Mouse (Mus musculus): Measurements from ENCODE around the gene Dbx1. TPM values are rescaled to one million over a fixed set of nuclear protein-coding genes. Genes with fewer than 3 reads are reported as not detected.

The Dbx1 gene
- polyA plus RNA-seq, 1 experiment: not detected

DNA sequence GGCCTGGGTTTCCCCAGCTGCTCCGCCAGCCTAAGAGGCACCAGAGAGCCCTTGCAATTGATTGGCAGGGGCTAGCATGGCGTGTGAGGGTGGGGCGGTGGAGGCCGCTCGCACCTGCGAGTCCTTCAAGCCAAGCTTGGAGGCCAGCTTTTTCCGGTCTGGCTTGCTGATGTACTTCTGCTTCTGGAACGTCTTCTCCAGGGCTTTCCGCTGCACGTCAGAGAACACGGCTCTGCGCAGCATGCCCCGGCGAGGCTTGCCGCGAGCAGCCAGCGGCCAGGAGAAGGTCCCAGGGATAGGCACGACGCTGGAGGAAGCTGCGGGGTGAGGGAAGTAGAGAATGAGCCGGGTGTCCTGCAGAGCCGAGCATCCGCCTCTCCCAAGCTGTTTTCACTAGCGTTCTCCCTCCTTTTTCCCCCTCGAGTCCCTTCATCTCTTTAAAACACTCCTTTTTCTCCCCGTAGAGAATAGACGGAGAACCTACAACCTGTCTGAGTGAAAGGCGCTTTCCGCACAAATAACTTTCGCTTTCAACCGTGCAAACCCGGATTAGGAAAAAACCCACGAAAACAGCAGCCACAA is 3.2 kb downstream of the Dbx1 start:
- Histone ChIP-seq H3K4me3 (replicated peaks) (peak overlapping the region; percentile 91), H3K27me3 (replicated peaks) (peaks cover 89% of the 10 kb centered on the region), H3K4me1 (peaks cover 31% of the 10 kb centered on the region), H3K9me3 (peaks cover 31% of the 10 kb centered on the region), H3K36me3 (replicated peaks; ENCODE audit: low read length) (no peaks in the 10 kb centered on the region)
- TF ChIP-seq GATA1 (IDR thresholded peaks at IDR 0.05; ENCODE audit: borderline replicate concordance, low read length) (no peak), FLI1 (IDR thresholded peaks at IDR 0.05; ENCODE audit: low read length) (no peak)

DNA sequence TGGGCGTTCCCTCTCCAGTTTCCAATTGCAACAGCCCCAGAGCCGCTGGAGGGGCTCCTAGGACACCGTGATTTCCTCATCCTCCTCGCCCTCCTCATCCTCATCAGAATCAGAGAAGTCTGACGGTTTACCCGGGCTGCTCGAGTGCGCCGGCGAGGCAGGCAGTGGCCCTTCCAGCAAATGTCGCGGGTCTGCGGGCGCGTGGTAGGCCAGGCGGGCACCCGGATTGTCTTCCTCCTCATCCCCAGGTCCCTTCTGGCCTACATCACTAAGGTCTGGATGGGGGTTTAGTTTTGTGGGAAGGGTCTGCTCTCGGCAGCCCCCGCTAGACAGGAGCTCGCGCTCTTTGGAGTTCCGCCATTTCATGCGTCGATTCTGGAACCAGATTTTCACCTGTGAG is 4.3 kb downstream of the Dbx1 start:
- H3K36me3 ChIP-seq (replicated peaks; ENCODE audit: low read length): no peaks in the 10 kb centered on the region
- peaks cover 81% of the 10 kb centered on the region for H3K27me3 ChIP-seq (replicated peaks)
- H3K9me3 ChIP-seq: peaks cover 31% of the 10 kb centered on the region
- TF ChIP-seq FLI1 (IDR thresholded peaks at IDR 0.05; ENCODE audit: low read length) (no peak), GATA1 (IDR thresholded peaks at IDR 0.05; ENCODE audit: borderline replicate concordance, low read length) (no peak)
- H3K4me3 ChIP-seq (replicated peaks): no peak overlapping the region
- peaks cover 31% of the 10 kb centered on the region for H3K4me1 ChIP-seq

DNA sequence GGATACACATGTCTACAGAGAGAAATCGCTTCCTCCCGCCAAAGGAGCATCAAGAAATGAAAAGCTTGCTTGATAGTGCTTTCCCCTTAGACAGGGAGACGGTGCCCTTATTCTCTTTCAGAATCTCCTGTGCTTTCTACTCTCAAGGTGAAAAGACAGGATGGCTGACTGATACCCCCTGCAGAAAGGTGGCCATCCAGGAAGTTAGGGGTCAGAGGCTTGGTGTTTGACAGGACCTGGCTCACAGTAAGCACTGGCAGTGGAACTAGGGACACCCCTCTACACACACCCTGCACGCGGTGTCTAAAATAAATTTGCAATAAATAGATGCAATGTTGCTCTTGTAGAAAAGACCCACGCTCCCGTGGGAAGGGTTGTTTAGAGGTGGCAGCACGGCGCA is 4.8 kb downstream of the Dbx1 start:
- TF ChIP-seq GATA1 (IDR thresholded peaks at IDR 0.05; ENCODE audit: borderline replicate concordance, low read length): no peak
- no peak for TF ChIP-seq FLI1 (IDR thresholded peaks at IDR 0.05; ENCODE audit: low read length)
- Histone ChIP-seq H3K9me3 (peaks cover 30% of the 10 kb centered on the region), H3K4me1 (peaks cover 31% of the 10 kb centered on the region), H3K36me3 (replicated peaks; ENCODE audit: low read length) (no peaks in the 10 kb centered on the region), H3K27me3 (replicated peaks) (peaks cover 79% of the 10 kb centered on the region), H3K4me3 (replicated peaks) (no peak overlapping the region)

DNA sequence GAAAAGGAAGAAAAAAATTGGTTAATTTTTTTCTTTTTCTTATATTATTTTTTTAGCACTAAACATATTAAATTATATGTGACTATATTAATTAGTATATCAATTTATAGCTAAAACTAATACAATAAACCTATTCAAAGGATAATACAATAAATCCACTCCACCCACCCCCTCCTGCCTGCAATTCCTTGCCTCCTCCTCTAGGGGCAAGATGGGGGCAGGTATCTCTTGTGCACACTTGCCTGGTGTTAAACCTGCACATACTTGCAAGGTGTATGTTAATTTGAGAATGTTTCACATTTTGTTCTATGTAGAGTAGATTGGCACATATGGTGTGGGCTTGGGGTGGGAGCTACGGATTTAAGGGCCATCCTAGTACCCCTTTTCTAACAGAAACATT is 16.5 kb downstream of the Dbx1 start:
- no peaks in the 10 kb centered on the region for H3K36me3 ChIP-seq (replicated peaks; ENCODE audit: low read length)
- TF ChIP-seq GATA1 (IDR thresholded peaks at IDR 0.05; ENCODE audit: borderline replicate concordance, low read length) (no peak), FLI1 (IDR thresholded peaks at IDR 0.05; ENCODE audit: low read length) (no peak)
- peaks cover 16% of the 10 kb centered on the region for H3K9me3 ChIP-seq
- H3K4me1 ChIP-seq: no peaks in the 10 kb centered on the region; the same call in 1 of the 2 replicates
- no peak overlapping the region for H3K4me3 ChIP-seq (replicated peaks)
- H3K27me3 ChIP-seq (replicated peaks): peaks cover 21% of the 10 kb centered on the region

DNA sequence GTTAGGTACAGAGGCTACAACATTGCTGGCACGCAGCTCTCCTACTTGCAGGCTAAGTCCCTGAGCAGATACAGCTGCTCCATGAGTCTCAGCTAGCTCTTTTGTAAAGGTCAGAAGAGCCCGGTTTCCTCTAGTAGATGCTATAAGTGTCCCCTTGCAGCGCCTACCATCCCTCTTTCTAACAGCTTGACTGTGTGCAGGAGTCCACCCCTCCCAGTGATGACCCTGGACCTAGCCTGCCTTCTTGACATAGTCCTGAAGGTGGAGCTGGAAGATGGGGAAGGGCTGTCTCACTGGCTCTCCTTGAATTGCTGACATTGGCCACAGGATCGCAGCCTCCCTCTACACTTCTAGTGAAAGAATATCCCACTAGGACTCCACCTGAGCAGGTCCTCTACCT is 19.6 kb downstream of the Dbx1 start:
- Histone ChIP-seq H3K36me3 (replicated peaks; ENCODE audit: low read length) (no peaks in the 10 kb centered on the region), H3K9me3 (peaks cover 3% of the 10 kb centered on the region), H3K27me3 (replicated peaks) (peaks cover 15% of the 10 kb centered on the region), H3K4me1 (no peaks in the 10 kb centered on the region; the same call in 1 of the 2 replicates), H3K4me3 (replicated peaks) (no peak overlapping the region)
- no peak for TF ChIP-seq FLI1 (IDR thresholded peaks at IDR 0.05; ENCODE audit: low read length)
- TF ChIP-seq GATA1 (IDR thresholded peaks at IDR 0.05; ENCODE audit: borderline replicate concordance, low read length): no peak

DNA sequence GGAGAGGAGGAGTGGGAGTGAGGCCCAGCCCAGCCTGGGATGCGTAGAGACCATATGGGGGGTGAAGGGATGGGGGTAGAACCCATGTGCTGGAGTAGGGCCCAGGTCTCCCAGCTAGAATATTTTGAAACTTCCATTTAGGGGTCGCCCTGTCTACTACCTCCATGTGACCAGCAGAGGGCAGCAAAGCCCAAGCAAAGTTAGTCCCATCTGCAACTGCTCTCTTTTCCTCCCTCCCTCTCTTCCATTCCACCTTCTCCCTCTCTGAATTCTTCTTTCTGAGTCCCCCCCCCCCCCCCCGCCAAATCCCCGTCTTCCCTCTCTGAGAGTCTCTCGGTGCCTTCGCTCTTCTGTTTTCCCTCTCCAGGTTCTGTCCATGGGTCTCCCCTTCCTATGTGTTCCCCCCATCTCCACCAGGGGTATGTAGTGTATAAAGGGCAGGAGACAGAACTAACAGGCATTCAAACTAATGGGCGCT is 20.4 kb downstream of the Dbx1 start:
- TF ChIP-seq FLI1 (IDR thresholded peaks at IDR 0.05; ENCODE audit: low read length) (no peak), GATA1 (IDR thresholded peaks at IDR 0.05; ENCODE audit: borderline replicate concordance, low read length) (no peak)
- Histone ChIP-seq H3K4me1 (no peaks in the 10 kb centered on the region; the same call in 1 of the 2 replicates), H3K27me3 (replicated peaks) (peaks cover 15% of the 10 kb centered on the region), H3K4me3 (replicated peaks) (no peak overlapping the region), H3K36me3 (replicated peaks; ENCODE audit: low read length) (no peaks in the 10 kb centered on the region), H3K9me3 (peaks cover 2% of the 10 kb centered on the region; the same call in 1 of the 2 replicates)

DNA sequence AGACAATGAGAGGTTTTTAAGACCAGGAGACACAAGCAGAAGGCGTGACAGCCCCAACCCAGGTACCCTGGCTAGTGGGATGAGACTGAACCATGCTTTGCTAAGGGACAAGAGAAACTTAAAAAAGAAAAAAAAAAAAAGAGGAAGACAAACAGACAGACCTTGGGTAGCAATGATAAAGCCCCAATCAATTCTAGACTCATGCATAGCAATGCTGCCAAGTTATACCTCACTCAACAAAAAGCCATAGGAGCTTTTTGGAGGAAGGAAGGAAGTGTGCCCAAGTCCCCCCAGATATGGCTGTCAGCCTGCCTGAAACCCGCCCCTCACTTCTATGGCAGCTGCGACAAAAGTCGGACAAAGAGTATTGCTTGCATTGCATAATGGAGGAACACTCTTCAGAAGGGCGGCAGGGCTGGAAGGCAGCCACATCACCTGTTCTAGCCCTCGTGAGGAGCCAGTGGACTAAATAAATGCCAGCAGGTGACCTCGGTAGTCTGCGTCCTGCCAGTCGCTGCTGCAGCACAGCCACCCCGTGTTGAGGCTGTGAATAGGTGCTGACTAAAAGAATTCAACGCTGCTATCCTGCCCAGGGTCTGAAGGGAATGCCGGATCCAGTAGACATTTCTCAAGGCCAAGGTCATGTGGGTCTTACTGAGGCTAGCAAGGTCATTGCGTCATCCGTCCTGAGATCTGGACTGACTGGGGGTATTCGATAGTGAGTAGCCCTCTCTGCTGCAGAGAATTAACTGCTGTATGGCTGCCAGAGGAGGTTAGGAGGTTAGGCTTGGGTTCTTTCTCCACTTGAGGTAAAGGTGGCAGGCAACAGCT is 31.5 kb downstream of the Dbx1 start:
- H3K9me3 ChIP-seq: peaks cover 4% of the 10 kb centered on the region; the same call in 1 of the 2 replicates
- H3K27me3 ChIP-seq (replicated peaks): peaks cover 2% of the 10 kb centered on the region
- TF ChIP-seq FLI1 (IDR thresholded peaks at IDR 0.05; ENCODE audit: low read length): no peak
- TF ChIP-seq GATA1 (IDR thresholded peaks at IDR 0.05; ENCODE audit: borderline replicate concordance, low read length): no peak
- no peak overlapping the region for H3K4me3 ChIP-seq (replicated peaks)
- H3K36me3 ChIP-seq (replicated peaks; ENCODE audit: low read length): no peaks in the 10 kb centered on the region
- peaks cover 9% of the 10 kb centered on the region for H3K4me1 ChIP-seq

DNA sequence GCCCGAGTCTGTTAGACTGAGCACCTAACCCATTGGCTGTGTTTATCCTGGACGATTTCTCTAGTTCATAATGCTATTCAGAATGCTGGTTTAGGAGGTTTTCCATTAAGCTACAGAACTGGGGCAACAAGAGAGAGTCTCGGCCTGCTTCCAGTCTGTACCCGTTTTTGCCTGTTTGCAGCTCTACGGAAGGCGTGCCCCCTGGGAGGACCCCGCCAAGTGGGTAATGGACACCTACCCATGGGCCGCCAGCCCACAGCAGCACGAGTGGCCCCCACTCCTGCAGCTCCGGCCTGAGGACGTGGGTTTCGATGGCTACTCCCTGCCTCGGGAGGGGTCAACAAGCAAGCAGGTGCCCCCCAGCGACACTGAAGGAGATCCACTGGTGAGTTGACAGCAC is 32.4 kb downstream of the Dbx1 start:
- Histone ChIP-seq H3K4me1 (peaks cover 9% of the 10 kb centered on the region), H3K9me3 (peaks cover 4% of the 10 kb centered on the region; the same call in 1 of the 2 replicates), H3K4me3 (replicated peaks) (no peak overlapping the region), H3K27me3 (replicated peaks) (peaks cover 2% of the 10 kb centered on the region), H3K36me3 (replicated peaks; ENCODE audit: low read length) (no peaks in the 10 kb centered on the region)
- TF ChIP-seq FLI1 (IDR thresholded peaks at IDR 0.05; ENCODE audit: low read length) (no peak), GATA1 (IDR thresholded peaks at IDR 0.05; ENCODE audit: borderline replicate concordance, low read length) (no peak)

DNA sequence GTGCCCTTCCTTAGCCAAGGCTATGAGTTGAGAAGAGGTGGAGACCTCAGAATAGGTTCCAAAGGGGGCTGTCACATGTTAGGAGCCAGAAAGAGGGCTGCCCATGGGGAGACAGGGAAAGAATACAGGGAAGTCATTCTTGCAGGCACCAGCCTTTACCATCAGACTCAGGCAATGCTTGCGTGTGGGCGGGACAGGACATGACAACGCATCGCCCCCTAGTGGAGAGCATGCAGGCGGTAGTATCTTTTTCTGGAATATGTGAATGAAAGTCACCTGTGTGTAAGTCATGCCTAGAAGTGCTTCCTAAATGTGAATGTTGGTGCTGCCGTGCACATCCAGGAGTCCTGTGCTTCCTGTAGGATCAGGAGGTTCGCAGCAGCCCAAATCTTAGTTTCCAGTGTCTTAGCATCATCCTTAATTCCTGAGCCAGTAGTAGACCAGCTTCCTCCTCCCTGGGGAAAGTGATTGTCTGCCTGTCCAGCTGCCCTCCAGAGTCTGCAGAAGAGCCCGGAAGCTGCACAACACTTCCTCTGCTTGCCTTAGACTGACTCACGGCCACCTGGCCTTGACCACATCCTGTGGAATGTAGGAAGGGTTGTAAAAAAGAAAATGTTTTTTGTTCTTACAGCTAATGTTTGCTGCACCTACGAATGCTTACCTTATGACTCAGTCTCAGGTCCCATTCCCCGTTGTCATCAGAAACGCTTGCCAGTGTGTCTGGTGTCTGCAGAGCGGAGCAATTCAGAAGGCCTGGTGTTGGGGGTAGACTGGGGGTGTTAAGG is 35.3 kb downstream of the Dbx1 start:
- TF ChIP-seq GATA1 (IDR thresholded peaks at IDR 0.05; ENCODE audit: borderline replicate concordance, low read length) (no peak), FLI1 (IDR thresholded peaks at IDR 0.05; ENCODE audit: low read length) (no peak)
- Histone ChIP-seq H3K4me3 (replicated peaks) (no peak overlapping the region), H3K9me3 (peaks cover 4% of the 10 kb centered on the region; the same call in 1 of the 2 replicates), H3K36me3 (replicated peaks; ENCODE audit: low read length) (no peaks in the 10 kb centered on the region), H3K4me1 (peaks cover 9% of the 10 kb centered on the region), H3K27me3 (replicated peaks) (no peaks in the 10 kb centered on the region)
